Mouse (Mus musculus) hindbrain, embryonic 15.5 days (tissue): ENCODE measurements around the gene Drg2. TPM values are rescaled to one million over a fixed set of nuclear protein-coding genes. Genes with fewer than 3 reads are reported as not detected.

Experiments
- polyA plus RNA-seq: library from polyadenylated mRNA; unstranded; fragments of >200 nt; fragmentation: Nextera tagmentation; extraction: Ambion mirVana; gene quantifications from 2 replicates; pipeline ENCODE4 v1.2.1, GENCODE M21; 2015

The Drg2 gene
- polyA plus RNA-seq, 1 experiment from 2014 or later, result 95.5 TPM

Other genes starting within 250 kb of the Drg2 start
- 47.7 and 50.9 TPM in 2 replicates for gene Srebf1, start 232.0 kb upstream of the Drg2 start, polyA plus RNA-seq
- 65.4 and 71.4 TPM in 2 replicates for gene Tom1l2, start 101.7 kb upstream of the Drg2 start, polyA plus RNA-seq
- gene Drc3, start 101.3 kb upstream of the Drg2 start, polyA plus RNA-seq, result 7.1 and 7.7 TPM in 2 replicates
- gene Gid4, start 37.4 kb upstream of the Drg2 start, polyA plus RNA-seq, result 24.1 and 25.2 TPM in 2 replicates
- gene Atpaf2, start 36.1 kb upstream of the Drg2 start, polyA plus RNA-seq, result 41.1 and 41.4 TPM in 2 replicates
- gene Myo15, start 14.7 kb downstream of the Drg2 start, polyA plus RNA-seq, result 0.19 and 0.22 TPM in 2 replicates
- gene Alkbh5, start 81.8 kb downstream of the Drg2 start, polyA plus RNA-seq, result 22.1 and 23.4 TPM in 2 replicates
- 51.7 and 53.2 TPM in 2 replicates for gene Llgl1, start 245.1 kb downstream of the Drg2 start, polyA plus RNA-seq